Comparison of ENCODE assay signal across 8 mouse cellular contexts in the genomic region with DNA sequence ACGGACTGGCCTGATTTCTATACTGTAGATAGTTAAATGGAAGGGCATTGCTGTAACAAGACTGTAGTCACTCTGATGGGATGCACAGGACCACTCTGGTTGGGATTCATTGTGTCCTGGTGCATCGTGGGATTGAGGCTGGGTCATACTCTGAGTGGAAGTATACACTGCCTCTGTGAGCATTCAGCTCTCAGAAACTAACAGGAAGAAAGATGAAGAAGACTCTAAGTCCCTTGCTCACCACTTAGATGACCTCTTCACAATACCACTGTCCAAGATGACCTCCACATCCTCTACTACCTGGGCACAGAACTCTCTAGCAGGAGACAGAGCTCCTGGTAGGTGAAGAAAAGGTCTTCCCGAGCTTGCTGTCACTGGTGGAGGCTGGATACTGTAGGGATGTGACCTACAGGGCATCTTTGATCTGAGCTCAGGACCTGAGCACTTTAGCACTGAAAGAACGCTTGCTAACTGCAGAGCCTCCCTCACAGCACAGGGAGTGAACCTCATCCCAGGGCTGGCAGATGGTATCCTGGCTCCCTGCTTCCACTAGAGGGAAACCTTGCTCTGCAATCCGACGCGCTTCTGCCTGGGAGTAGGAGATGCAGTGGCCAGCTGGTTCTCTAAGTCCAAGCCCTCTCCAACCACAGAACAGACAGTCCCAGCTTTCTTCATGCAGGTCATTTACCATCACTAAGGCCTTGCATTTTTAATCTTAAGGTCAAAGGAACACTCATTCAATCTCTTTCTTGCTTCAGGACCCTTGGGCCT. TPM values are rescaled to one million over a fixed set of nuclear protein-coding genes. Genes with fewer than 3 reads are reported as not detected.
DNase-seq lines count a peak whose midpoint lies in the region; ATAC-seq lines count a peak whose summit lies in the region.

No protein-coding gene starts in this region.

- peak; percentile 52 for DNase-seq in kidney, adult 18-20 months
- DNase-seq in kidney, adult 11 months: no peak
- DNase-seq in c-Kit-positive CD71-positive TER-119-negative erythroid progenitor cells, embryonic 14.5 days (ENCODE audit: low read depth): peak; percentile 20
- peak; percentile 55 to 58 for DNase-seq in left cerebral cortex, postnatal 36 days (ENCODE audit: low spot score in 2 of 2)
- DNase-seq in splenic B cell, adult 2 months (ENCODE audit: low read depth, low spot score): peak; percentile 76

- H3K27me3 ChIP-seq in forebrain, embryonic 12.5 days: peaks cover 7% of the 10 kb centered on the region; the same call in 1 of the 2 replicates
- H3K27me3 ChIP-seq in hindbrain, embryonic 15.5 days: no peaks in the 10 kb centered on the region
- H3K27me3 ChIP-seq in splenic B cell, adult 2 months (ENCODE audit: control insufficient read depth, insufficient read depth, low read length, poor library complexity, severe bottlenecking): no peaks in the 10 kb centered on the region

- 0 out of 2 replicates have a peak overlapping the region, but pooled peaks have one; percentile 46 for H3K27ac ChIP-seq in forebrain, embryonic 12.5 days
- no peak overlapping the region for H3K27ac ChIP-seq in hindbrain, embryonic 15.5 days (replicated peaks)

- peak; percentile 88 for ATAC-seq in forebrain, embryonic 12.5 days (ENCODE audit: low FRiP score)
- ATAC-seq in hindbrain, embryonic 15.5 days (ENCODE audit: low FRiP score, low read depth): peak; percentile 87
- ATAC-seq in megakaryocyte-erythroid progenitor cell, adult 5-6 weeks (replicated peaks; ENCODE audit: low FRiP score, low TSS enrichment, poor library complexity, severe bottlenecking): peak; percentile 49

- no peak overlapping the region for H3K9ac ChIP-seq in forebrain, embryonic 12.5 days
- H3K9ac ChIP-seq in hindbrain, embryonic 15.5 days: no peak overlapping the region

- H3K4me1 ChIP-seq in forebrain, embryonic 12.5 days: peaks cover 23% of the 10 kb centered on the region
- H3K4me1 ChIP-seq in hindbrain, embryonic 15.5 days (replicated peaks): peaks cover 28% of the 10 kb centered on the region

- H3K36me3 ChIP-seq in forebrain, embryonic 12.5 days (replicated peaks): no peaks in the 10 kb centered on the region
- no peaks in the 10 kb centered on the region for H3K36me3 ChIP-seq in hindbrain, embryonic 15.5 days
- H3K36me3 ChIP-seq in splenic B cell, adult 2 months (ENCODE audit: control insufficient read depth, insufficient read depth, low read length, poor library complexity, severe bottlenecking): no peaks in the 10 kb centered on the region

- intact Hi-C loops in left cerebral cortex, postnatal 36 days (cut with DNase I): loop anchor here (1.0 to 5.0 kb wide), 2 partner anchors 118 to 333 kb away; no protein-coding TSS in a partner anchor

- H3K9me3 ChIP-seq in forebrain, embryonic 12.5 days: no peaks in the 10 kb centered on the region
- no peaks in the 10 kb centered on the region for H3K9me3 ChIP-seq in hindbrain, embryonic 15.5 days

- 21% methylated on average over 7 of the region's 7 CpGs for WGBS in forebrain, embryonic 12.5 days
- 18% methylated on average over 7 of the region's 7 CpGs for WGBS in hindbrain, embryonic 15.5 days

- H3K4me2 ChIP-seq in forebrain, embryonic 12.5 days: no peak overlapping the region
- no peak overlapping the region for H3K4me2 ChIP-seq in hindbrain, embryonic 15.5 days

- H3K4me3 ChIP-seq in forebrain, embryonic 12.5 days (replicated peaks): no peak overlapping the region; the same call in 1 of the 2 replicates
- H3K4me3 ChIP-seq in hindbrain, embryonic 15.5 days: no peak overlapping the region

RNA-seq across cellular contexts. Expression of a gene that starts 49.3 kb away (rescaled TPM):
- polyA plus RNA-seq in forebrain, embryonic 12.5 days (2016; fragmentation: Nextera tagmentation; extraction: Ambion mirVana): 0.44 and 0.66 TPM in 2 replicates
- 12.7 and 14.1 TPM in 2 replicates for polyA plus RNA-seq in hindbrain, embryonic 15.5 days (2015; fragmentation: Nextera tagmentation; extraction: Ambion mirVana)
- total RNA-seq in left cerebral cortex, postnatal 36 days (2021): 100 to 1,000 TPM; 150 to 173 TPM
- total RNA-seq in megakaryocyte-erythroid progenitor cell, adult 5-6 weeks (2014; fragmentation: Nextera tagmentation): not detected in 2 replicates
- not detected in 2 replicates for total RNA-seq in megakaryocyte-erythroid progenitor cell, adult 5-6 weeks (2017)

Comparison
In these comparisons a context has a peak if more than half of its experiments do, and no peak if none do; other contexts are left out.
1. RNA of a gene that starts 49.3 kb away (total RNA-seq): 150 to 173 TPM in left cerebral cortex, postnatal 36 days; not detected in megakaryocyte-erythroid progenitor cell, adult 5-6 weeks; every median in the first group is over 100 times any median in the second.
2. Peak in every context shown above with its lines, with median percentiles within 50 percentile points of each other: ATAC-seq.